Mouse (Mus musculus): Measurements from ENCODE around the gene Prcp.

The Prcp gene

DNA sequence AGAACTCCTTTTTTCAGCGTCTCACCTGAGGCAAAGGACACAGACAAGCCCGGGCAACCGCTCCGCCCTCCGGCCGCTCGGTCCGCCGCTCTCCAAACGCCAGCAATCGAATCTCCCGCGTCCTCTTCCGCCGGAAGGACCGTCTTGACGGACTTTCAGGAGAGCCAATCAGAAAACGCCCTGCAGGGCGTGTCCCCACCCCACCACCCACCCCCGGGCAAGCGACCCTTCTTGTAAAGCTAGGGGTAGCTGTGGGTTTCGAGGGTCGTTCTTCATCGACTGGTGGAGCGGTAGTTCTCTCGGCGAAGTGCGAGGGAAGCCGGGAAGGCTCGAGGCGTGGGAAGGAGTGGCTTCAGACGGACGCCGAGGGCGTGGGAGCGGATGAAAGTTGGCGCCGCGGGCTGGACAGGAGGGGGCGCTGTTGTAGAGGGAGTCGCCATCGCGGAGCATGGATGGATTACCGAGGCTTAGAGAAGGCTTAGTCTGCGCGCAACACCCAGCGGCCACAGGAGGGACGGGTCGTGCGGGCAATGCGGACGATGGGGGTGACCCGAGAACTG, at the start of gene Prcp, which contains the start of gene Ddias:
Prcp (plus strand) TSS at position 355 of the 560 bp plus-strand sequence.
Ddias (minus strand) TSS at position 132 of the 560 bp plus-strand sequence.
- DNase-seq = peak; percentile 97 to 99

DNA sequence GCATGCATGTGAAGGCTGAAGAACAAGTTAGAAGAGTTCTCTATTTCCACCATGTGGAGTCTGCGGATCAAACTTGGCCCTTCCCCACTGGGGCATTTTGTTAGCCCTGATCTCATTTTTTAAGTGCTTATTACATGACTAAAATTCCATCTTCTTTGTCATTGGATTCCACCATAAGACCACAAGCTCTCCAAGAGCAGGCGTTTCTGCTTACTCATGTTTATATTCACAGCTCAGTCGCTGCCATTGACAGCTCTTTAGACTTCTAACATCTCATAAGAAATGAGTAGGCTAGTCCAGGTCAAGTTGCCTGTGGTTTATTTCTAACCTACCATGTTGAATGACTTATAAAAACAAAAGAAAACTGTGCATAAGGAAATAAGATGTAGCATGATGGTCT, 48.0 kb upstream of the Prcp start:
- DNase-seq = no peak

DNA sequence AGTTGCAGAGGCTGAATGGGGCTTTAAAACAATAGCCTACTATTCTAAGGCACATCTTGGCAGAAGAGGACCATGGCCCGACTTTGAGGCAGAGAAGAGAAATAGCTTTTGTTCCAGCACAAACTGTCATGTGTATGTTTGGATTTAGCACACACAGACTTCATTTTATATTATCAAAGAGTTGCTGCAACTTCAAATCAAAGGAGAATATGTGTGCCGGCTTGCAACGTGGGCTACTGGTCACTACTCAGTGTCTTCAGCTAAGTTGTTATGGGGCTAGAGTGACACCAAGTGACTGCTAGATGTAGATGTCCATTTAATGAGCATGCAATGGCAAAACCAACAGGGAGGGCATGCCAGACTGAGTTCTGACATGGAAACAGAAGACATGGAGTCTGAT, 46.3 kb upstream of the Prcp start:
- DNase-seq = peak; percentile 53 to 61

DNA sequence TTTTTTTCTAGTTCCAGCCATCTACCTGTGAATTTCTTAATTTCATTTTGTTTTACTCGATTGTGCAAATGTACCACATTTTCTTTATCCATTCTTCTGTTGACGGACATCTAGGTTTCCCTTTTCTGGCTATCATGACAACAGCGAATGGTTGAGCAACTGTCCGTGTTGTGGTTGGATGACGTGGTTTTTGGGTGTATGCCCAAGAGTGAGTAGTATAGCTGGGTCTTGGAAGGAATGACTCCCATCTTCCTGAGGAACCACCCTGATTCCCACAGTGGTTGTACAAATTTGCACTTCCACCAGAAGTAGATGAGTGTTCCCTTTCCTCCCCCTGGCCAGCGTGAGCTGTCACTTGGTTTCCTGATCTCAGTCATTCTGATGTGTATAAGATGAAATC, 41.9 kb upstream of the Prcp start:
- no peak for DNase-seq

DNA sequence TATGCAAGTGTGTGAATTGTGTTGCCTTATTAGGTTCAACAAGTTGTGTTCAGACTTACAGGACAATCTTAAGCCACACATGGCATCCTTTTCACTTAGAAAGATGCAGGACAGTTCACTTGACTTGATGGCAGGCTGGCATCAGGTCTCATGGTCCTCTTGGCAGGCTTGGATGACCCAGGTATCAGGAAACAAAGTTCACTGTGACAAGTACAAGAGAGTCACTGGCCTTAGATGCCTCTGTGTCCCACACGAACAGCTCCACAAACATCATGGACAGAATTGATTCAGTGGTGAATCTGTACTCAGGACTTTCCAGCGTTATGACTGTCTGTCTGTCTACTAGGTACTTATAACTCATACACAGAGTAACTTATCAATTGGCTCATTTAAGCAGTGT, 39.9 kb upstream of the Prcp start:
- no peak for DNase-seq

DNA sequence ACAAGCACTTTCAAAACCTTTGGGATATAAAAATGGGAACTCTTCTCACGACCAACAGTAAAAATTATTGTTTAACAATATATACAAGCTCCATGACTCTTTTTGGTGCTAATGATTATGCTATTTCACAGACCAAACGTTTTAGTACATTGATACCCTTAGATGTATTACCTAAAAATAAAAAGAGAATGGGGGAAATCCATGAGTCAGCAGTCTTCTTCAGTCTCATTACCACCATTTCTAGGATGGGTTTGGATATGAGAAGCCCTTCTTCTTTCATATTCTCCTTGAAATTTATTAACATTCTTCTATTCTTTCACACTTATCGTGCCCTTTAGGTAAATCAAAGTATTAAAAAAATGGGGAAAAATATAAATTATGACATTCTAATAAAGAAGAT, 37.8 kb upstream of the Prcp start:
- DNase-seq = no peak

DNA sequence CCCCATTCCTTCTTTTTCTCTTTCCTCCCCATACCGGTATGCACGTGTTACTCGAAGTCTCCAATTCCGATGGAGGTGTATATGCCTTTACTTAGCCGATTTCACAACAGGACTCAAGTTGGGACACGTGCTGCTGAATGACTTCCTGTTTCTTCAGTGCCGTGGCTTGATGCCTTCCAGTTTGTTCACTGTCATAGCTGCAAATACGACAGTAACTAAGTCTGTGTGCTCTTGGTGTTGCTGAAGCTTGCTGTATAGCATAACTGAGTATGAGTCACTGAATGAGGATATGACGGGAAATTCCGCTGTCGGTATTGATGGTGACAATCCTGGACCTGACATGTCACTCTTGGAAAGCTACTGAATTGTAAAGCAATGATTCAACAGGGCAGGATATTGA, 37.0 kb upstream of the Prcp start:
- DNase-seq = no peak

DNA sequence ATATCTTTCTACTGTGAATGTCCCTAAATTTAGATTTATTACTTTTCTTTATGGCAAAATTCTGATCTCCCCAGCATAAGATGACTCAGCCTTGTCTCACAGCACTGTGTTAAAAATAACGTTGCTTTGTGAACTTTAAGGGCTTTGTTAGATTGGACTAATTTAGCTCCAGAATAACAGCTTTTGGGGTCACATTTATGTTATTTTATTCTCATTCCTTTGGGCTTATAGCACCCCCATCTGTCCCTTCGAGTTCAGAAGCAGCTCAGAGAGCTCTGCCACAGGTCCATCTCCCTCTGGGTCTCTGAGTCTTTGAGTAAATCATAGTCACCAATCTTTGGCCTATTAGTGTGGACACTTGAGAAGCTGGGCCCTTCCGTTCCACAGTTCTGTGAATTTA, 36.4 kb upstream of the Prcp start:
- no peak for DNase-seq

DNA sequence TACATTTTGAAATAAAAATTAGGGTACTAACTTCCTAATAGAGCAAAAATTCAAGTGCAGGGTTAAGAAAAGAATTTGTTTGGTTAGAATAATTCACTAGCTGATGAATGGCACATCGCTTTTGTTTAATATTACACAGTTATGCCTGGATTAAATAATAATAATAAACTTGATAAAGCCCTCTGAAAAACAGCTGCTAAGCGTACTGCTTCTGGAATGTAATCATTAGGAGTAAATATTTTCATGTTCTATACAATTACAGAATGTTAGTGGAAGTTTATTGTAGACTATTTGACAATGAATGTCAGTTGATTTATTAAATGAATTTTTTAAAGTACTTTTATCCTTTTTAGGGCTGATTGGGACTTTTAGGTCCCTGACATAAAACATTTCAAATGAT, 32.0 kb upstream of the Prcp start:
- DNase-seq = no peak

DNA sequence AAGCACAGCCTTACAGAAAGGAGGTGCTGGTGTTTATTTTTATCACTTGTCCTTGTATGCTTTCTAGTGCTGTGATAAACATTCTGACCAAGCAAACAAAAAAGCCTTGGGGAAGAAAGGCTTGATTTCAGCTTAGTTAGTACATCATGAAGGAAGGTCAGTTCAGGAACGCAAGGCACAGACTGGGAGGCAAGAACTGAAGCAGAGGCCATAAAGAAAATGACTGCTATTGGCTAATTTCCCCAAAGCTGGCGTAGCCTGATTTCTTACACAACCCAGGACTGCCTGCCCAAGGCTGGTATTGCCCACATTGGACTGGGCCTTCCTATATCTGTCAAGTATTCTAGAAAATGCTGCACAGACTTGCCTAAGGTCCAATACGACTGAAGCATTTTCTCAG, 26.0 kb upstream of the Prcp start:
- DNase-seq = no peak

DNA sequence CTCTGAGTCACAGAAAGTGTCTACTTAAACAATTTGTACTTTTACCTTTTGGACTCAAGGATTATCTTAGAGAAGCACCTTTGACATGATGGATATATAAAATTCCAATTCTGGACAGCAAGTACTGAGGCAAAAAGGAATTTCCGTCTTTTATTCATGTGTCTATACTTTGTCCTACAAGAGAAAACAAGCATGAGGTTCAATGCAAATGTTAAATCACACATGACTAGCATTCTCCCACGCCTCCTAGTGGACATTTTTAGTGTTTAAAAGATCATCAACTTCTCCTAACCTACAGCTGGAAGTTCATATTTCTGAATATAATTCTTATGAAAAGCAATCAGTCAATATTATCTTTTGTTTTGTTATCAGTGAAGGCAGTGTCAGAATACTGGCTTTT, 7.7 kb upstream of the Prcp start:
- DNase-seq = peak; percentile 22 to 50

DNA sequence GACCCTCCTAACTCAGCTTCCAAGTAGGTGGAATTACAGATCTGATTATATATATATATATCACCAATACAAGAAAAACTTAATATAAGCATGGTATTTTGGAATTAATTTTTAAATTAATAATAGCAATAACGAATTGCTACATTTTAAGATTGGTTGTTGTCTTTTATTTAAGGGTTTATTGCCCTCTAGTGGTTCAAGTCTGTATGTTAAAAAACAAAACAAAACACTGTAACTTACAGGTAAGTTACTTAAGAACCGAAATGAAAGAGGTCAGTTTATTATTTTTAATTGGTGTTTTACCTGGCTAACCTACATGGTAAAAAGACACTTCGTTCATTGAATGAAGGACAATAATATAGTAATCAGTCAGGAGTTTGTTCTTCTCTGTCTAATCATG, 4.1 kb upstream of the Prcp start:
- no peak for DNase-seq

DNA sequence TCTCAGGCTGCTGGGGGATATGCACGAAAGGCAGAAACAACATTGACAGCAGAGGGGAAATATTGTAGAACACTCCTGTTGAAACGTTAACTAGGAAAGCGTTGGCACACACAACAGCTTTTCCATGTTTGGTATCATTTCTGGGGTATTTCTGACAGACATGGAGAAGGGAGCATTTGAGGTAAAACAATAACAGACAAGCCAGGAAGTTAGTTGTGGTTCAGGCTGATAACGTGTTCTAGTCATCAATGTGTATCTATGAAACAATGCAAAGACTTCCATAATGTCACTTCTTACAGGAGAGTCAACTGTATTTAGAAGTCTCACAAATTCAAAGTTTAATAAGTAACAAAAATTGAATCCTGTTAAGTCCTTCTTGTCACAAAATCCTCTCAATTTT, 2.7 kb upstream of the Prcp start:
- no peak for DNase-seq

DNA sequence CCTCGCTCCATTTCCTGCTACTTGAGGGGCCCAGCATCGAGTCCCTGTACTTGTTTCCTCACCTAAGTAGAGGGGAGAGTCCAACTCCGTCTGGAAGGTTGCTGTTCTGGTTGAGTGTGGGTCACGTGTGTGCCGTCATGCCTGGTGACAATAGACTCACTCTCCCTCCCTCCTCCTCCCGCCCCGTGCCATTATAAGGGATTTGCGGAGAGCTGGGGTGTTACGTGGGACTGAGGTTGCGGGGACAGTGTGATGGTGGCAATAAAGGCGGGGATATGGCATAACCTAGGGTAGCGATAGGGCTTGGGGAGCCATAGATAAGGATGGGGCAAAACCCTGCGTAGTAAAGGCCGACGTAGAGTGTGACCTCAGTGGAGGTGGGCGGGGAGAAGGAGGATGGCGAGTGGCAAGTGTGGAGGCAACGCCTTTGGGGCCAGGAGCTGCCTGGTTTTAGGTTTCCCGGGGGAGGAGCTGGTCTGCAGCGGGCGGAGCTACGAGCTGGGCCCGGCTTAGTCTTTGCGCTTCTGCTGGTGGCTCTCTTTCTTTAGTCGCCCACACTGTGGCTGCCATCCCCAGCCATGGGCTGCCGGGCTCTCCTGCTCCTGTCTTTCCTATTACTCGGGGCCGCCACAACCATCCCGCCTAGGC, 615 bp downstream of the Prcp start:
- DNase-seq = peak; percentile 89 to 91

DNA sequence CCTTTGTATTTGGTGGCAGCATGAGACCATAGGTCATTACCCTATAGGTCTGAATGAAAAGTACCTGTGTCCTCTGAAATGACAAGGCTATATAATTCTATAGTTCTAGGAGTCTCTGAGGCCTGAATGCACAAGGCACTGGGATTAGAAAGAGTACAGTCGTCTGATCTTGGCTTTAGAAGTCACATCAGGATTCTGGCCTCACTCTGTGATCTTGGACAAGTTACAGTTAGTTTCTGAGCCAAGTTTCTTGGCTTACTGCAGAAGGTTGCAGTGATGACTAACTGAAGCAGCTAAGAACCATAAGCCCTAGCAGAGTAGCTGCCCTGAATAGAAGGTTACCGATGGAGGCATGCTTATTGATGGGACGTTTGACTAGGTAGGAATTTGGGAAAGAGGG, 1.8 kb downstream of the Prcp start:
- DNase-seq = peak; percentile 13 to 47

DNA sequence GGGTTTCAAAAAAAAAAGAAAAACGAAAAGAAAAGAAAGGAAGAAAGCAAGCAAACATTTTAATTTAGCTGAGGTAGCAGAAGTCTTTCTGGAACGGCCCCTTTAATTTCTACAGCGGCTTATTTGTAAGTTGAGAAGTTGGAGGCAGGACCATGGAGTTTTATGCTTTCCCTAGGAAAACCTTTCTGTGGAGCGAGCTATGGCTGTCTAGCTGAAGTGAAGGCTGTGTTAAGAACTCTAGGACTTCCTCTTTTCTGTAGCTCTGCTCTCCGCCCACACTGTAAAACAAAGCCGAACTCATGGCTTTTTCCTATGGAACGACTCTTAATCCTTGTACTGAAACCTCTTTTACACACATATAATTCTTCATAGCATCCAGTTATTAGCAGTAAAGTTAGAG, 2.3 kb downstream of the Prcp start:
- no peak for DNase-seq

DNA sequence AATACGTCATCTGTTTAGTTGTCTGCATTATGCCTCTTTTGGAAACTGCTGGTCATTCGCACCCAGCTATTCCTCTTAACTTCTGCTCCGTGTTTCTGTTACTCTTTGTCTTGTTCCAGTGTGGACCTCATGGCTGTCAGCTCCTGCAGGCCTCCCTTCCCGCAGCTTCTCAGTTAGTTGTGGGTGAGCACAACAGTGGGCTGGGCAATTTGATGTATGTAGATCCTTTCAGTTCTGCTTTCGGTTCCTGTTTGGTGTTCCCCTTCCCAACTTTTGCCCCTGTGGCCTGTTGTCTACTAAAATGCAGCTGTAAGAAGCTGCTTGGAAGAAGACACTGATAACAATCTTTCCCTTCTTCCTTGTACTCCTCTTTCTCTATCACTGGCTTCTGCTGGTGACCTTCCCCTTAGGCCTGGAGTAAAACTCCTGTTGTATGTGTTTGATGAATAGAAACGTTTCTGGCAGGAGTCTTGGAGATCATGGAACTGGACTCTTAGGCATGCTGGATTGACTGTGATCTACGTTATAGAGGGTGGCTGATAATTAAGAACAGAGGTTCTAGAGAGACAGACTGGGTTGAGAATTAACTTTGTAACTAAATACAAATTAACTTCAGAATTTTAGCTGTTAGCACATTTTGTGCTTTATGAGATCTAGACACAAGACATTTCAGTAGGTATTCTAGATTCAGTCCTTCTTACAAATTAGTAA, 4.5 kb downstream of the Prcp start:
- no peak for DNase-seq

DNA sequence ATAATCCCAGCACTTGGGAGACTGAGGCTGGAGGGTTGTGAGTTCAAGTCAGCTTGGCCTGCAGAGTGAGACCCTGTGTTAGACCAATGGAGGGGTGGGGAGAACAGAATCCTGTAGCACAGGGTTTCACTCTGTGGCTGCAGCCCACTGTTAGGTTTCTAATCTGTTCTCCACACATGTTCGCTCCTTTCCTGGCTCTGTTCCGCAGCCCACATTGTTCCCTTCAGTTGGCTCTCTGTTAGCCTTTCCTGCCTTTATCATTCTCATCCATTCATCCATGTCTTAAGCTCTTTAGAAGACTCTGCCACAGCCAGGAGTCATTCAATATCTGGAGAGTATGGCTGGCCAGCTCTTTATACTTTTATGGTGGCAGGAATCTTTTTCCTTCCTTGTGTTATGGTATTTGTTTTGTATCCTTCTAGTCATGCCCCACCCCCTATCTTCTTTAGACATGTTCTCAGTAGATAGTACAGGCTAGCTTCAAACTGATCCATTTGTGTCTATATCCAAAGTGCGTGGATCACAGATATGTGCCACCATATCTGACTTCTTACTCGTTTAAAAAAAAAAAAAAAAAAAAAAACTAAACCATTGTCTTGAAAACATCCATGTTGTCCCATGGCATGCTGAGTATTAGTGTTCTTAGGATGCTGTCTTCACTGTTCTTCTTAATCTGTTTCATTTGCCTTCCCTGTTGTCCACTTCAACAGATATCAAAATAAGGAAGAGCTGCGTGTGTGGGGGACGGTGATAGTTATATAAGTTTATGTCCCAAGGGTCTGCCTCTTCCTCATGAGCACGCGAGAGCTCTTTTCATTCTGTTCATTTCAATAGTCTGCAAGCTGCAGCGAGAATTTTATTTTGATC, 9.8 kb downstream of the Prcp start:
- no peak for DNase-seq

DNA sequence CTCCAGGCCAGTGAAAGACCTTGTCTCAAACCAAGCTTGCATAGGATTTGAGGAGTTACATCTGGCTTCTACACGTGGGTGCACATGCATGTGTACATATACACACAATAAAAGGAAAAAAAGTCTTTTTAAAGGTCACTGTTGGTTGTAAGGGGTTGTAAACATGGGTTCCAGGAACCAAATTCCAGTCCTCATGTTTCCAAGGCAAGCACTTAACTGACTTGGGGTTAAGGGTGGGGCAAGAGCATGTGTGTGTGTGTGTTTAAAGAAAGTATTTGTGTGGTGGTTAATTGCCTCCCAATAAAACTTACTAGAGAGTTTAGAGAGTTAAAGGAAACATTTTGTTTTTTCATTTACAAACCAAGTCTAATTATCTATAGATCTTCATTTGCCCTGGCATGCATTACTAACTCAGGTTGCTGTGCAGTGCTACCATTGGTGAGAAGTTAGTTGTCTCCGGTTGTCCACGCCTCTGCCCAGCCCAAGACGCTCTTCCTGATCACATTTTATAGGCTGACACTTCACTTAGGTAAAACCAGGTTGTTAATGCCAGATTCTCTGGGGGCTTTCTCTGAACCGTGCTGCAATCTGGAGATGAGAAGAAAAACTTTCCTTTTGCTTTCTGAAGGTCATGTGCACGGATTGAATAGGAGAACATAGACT, 10.9 kb downstream of the Prcp start:
- no peak for DNase-seq

DNA sequence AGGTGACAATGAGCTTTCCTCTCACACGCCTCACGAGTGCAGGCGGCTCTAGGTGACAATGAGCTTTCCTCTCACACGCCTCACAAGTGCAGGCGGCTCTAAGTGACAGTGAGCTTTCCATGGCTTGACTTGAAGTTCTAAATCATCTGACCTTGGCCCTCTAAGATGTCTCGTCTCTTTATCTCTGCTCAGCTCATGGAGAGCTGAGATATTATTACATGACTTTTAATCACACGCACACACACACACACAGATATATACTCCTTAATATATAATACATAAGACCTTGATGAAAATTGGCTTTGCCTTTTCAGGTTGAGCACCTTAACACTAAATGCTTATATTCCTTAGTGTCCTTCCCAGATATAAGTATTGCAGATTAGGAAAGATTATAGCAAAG, 12.5 kb downstream of the Prcp start:
- no peak for DNase-seq

DNA sequence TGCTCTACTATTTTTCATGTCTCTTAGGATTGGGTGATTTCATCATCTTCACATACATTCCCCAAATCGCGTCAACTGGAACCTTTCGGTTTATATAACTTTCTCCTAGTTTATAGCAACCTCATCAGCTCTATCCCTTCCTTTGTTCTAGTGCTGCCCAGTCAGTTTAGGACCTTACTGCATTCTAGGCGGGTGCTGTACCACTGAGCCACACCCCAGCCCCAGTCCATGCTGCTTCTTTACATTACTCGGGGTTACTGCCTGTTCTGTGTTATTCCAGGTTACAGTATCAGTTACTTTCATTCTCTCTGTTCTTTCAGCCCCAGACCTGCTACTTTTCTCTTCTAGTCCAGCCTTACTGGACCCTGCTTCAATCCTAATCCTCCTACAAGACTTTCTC, 13.0 kb downstream of the Prcp start:
- no peak for DNase-seq

DNA sequence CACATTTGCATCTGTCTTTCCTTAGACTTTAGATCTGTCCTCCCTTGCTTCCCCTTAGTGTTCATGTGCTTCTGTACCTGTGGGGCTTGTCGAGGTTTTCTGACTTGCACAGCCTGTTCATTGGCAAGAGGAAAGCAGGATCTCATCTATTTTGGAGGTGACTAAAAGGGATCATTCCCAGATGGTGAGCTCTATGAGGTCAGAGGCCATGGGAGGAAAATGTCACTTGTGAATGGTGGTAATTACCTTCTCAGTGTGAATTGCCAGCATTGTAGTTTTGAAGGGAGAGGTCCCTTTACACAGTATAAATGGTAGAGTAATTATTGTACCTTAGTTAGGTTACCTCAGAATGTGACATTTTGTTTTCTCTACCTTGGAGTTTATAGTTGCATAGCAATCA, 15.9 kb downstream of the Prcp start:
- DNase-seq = no peak

All from cerebellum, postnatal 14 days (tissue).